Comparison of ENCODE assay signal across 11 mouse cellular contexts in genomic region chr11:86655671-86656070, GRCm38 (mm10). TPM values are rescaled to one million over a fixed set of nuclear protein-coding genes. Genes with fewer than 3 reads are reported as not detected.
DNase-seq lines count a peak whose midpoint lies in the region; ATAC-seq and TF ChIP-seq lines count a peak whose summit lies in the region.
"Had no signal": no experiment of that assay in that cellular context is flagged by ENCODE, and none has a peak within 500 bp of the region (broad histone marks: within the 10 kb centered on the region; RNA-seq: fewer than 3 reads in every experiment).

No protein-coding gene starts in this region.

- TF ChIP-seq CTCF in heart, postnatal 0 days (IDR thresholded peaks at IDR 0.05; ENCODE audit: low read depth): peak; percentile 56

- H3K4me1 ChIP-seq in heart, postnatal 0 days (ENCODE audit: control insufficient read depth, insufficient read depth): 0 out of 2 replicates have a peak, but pooled peaks cover 6% of the 10 kb centered on the region
- peaks cover 6% of the 10 kb centered on the region for H3K4me1 ChIP-seq in heart, embryonic 11.5 days (ENCODE audit: control insufficient read depth, insufficient read depth, low read length)
- H3K4me1 ChIP-seq: neural tube, embryonic 12.5 days had no signal

- no peak overlapping the region for H3K27ac ChIP-seq in heart, postnatal 0 days (ENCODE audit: low read depth)
- H3K27ac ChIP-seq in heart, embryonic 11.5 days (ENCODE audit: low read depth, low read length): no peak overlapping the region
- H3K27ac ChIP-seq: neural tube, embryonic 12.5 days had no signal

- H3K9ac ChIP-seq in heart, postnatal 0 days (replicated peaks; ENCODE audit: low read depth, low read length): no peak overlapping the region
- H3K9ac ChIP-seq in heart, embryonic 11.5 days (ENCODE audit: low read depth, low read length): no peak overlapping the region
- H3K9ac ChIP-seq: neural tube, embryonic 12.5 days had no signal

- TF ChIP-seq EP300 in heart, postnatal 0 days (IDR thresholded peaks at IDR 0.05; ENCODE audit: low read depth): no peak

- peaks cover 7% of the 10 kb centered on the region; the same call in 1 of the 2 replicates for H3K36me3 ChIP-seq in heart, postnatal 0 days (replicated peaks; ENCODE audit: control insufficient read depth, insufficient read depth, low read length)
- H3K36me3 ChIP-seq in heart, embryonic 11.5 days (ENCODE audit: control insufficient read depth, insufficient read depth, low read length): no peaks in the 10 kb centered on the region

- no peak for ATAC-seq in heart, postnatal 0 days (ENCODE audit: insufficient read depth, low read depth)
- no peak for ATAC-seq in heart, embryonic 11.5 days (replicated peaks; ENCODE audit: insufficient number of reproducible peaks, low FRiP score, low TSS enrichment)
- ATAC-seq in megakaryocyte-erythroid progenitor cell, adult 5-6 weeks (replicated peaks; ENCODE audit: low FRiP score, low TSS enrichment, poor library complexity, severe bottlenecking): no peak
- ATAC-seq: forebrain, embryonic 16.5 days had no signal

- no peak overlapping the region for H3K4me2 ChIP-seq in heart, postnatal 0 days (ENCODE audit: low read depth, low read length)
- H3K4me2 ChIP-seq in heart, embryonic 11.5 days: no peak overlapping the region
- H3K4me2 ChIP-seq: neural tube, embryonic 12.5 days had no signal

- 37% methylated on average over 1 of the region's 1 CpGs for WGBS in heart, postnatal 0 days
- 44% methylated on average over 1 of the region's 1 CpGs for WGBS in heart, embryonic 11.5 days (ENCODE audit: insufficient replicate concordance)

- H3K9me3 ChIP-seq in heart, postnatal 0 days (replicated peaks; ENCODE audit: control insufficient read depth, low read length): no peaks in the 10 kb centered on the region
- H3K9me3 ChIP-seq in heart, embryonic 11.5 days (replicated peaks; ENCODE audit: control insufficient read depth, low read length): no peaks in the 10 kb centered on the region
- H3K9me3 ChIP-seq: neural tube, embryonic 12.5 days had no signal

- DNase-seq in heart, postnatal 0 days (ENCODE audit: low spot score): peak; percentile 64
- DNase-seq in 3T3-L1 (ENCODE audit: low read depth, low spot score) (peak; percentile 79), MEL-GATA-1-ER (ENCODE audit: extremely low read depth, low read depth) (peak; percentile 39)
- peak; percentile 14 for DNase-seq in hindlimb bud, embryonic 11.5 days (ENCODE audit: extremely low spot score, low read depth, low spot score)
- DNase-seq in right cerebral cortex, postnatal 25 days: no peak
- DNase-seq in adrenal gland, postnatal 4 days (ENCODE audit: low spot score in 2 of 2): no peak
- DNase-seq: adrenal gland, postnatal 14 days had no signal

- H3K27me3 ChIP-seq in heart, postnatal 0 days (ENCODE audit: control insufficient read depth, insufficient read depth, low read length): no peaks in the 10 kb centered on the region
- no peaks in the 10 kb centered on the region for H3K27me3 ChIP-seq in heart, embryonic 11.5 days (ENCODE audit: control insufficient read depth, insufficient read depth, low read length)
- H3K27me3 ChIP-seq: neural tube, embryonic 12.5 days had no signal

- no peak overlapping the region for H3K4me3 ChIP-seq in heart, postnatal 0 days (ENCODE audit: low read depth, low read length)
- no peak overlapping the region for H3K4me3 ChIP-seq in heart, embryonic 11.5 days (ENCODE audit: low read depth, low read length)
- H3K4me3 ChIP-seq: neural tube, embryonic 12.5 days had no signal

RNA-seq across cellular contexts. Expression of gene Vmp1, which starts 28.0 kb away (rescaled TPM):
- total RNA-seq in heart, postnatal 0 days (2014; rRNA removed; ENCODE audit: low replicate concordance): 48.9 and 51.7 TPM in 2 replicates
- 72.1 and 77.9 TPM in 2 replicates for polyA plus RNA-seq in heart, postnatal 0 days (2015; fragmentation: Nextera tagmentation; extraction: Ambion mirVana)
- polyA plus RNA-seq in heart, embryonic 11.5 days (2014; fragmentation: Nextera tagmentation; extraction: Ambion mirVana): 112 and 120 TPM in 2 replicates
- total RNA-seq in megakaryocyte-erythroid progenitor cell, adult 5-6 weeks (2014; fragmentation: Nextera tagmentation): 91.2 and 111 TPM in 2 replicates
- 105 and 148 TPM in 2 replicates for total RNA-seq in megakaryocyte-erythroid progenitor cell, adult 5-6 weeks (2017)
- 100 to 1,000 TPM; 109 to 120 TPM for total RNA-seq in adrenal gland, postnatal 4 days (2021)

RNA-seq across cellular contexts. Expression of gene Ptrh2, which starts 28.1 kb away (rescaled TPM):
- total RNA-seq in heart, postnatal 0 days (2014; rRNA removed; ENCODE audit: low replicate concordance): 6.5 and 7.1 TPM in 2 replicates
- polyA plus RNA-seq in heart, postnatal 0 days (2015; fragmentation: Nextera tagmentation; extraction: Ambion mirVana): 14.0 and 14.6 TPM in 2 replicates
- 21.5 and 22.7 TPM in 2 replicates for polyA plus RNA-seq in heart, embryonic 11.5 days (2014; fragmentation: Nextera tagmentation; extraction: Ambion mirVana)
- 28.9 and 35.7 TPM in 2 replicates for total RNA-seq in megakaryocyte-erythroid progenitor cell, adult 5-6 weeks (2014; fragmentation: Nextera tagmentation)
- total RNA-seq in megakaryocyte-erythroid progenitor cell, adult 5-6 weeks (2017): 39.3 and 39.6 TPM in 2 replicates
- 10 to 100 TPM; 21.6 to 22.0 TPM for total RNA-seq in adrenal gland, postnatal 4 days (2021)

Comparison
In these comparisons a context has a peak if more than half of its experiments do, and no peak if none do; other contexts are left out.
1. DNase-seq: peak in heart, postnatal 0 days (single experiment), 3T3-L1 (single experiment), MEL-GATA-1-ER (single experiment) and hindlimb bud, embryonic 11.5 days (single experiment); none in right cerebral cortex, postnatal 25 days (single experiment) and adrenal gland, postnatal 4 days (0 of 2).